Comparison of ENCODE assay signal across 18 mouse cellular contexts in genomic region chr13:30465439-30465838, GRCm38 (mm10).
"Had no signal": no experiment of that assay in that cellular context is flagged by ENCODE, and none has a peak within 500 bp of the region (broad histone marks: within the 10 kb centered on the region; RNA-seq: fewer than 3 reads in every experiment).

No protein-coding gene starts in this region.

- ATAC-seq: intestine, postnatal 0 days had no signal

- H3K27ac ChIP-seq: layer of hippocampus, adult 2 months; left cerebral cortex, adult 2 months; limb, embryonic 12.5 days; limb, embryonic 15.5 days; liver, embryonic 13.5 days; stomach, postnatal 0 days had no signal

- H3K9ac ChIP-seq: limb, embryonic 12.5 days; limb, embryonic 15.5 days; liver, embryonic 13.5 days had no signal

- H3K4me3 ChIP-seq: layer of hippocampus, adult 2 months; left cerebral cortex, adult 2 months; limb, embryonic 12.5 days; limb, embryonic 15.5 days; liver, embryonic 13.5 days had no signal

- DNase-seq: kidney, adult 2 months; kidney, postnatal 14 days; layer of hippocampus, adult 9-11 months; liver, embryonic 13.5 days; lung, adult 2 months; lung, postnatal 14 days; lung, postnatal 4 days; midbrain, embryonic 14.5 days; thymus, adult 2 months; thymus, postnatal 14 days; thymus, postnatal 4 days had no signal

- H3K4me1 ChIP-seq: limb, embryonic 12.5 days; limb, embryonic 15.5 days; liver, embryonic 13.5 days had no signal

- H3K27me3 ChIP-seq: limb, embryonic 12.5 days; limb, embryonic 15.5 days; liver, embryonic 13.5 days had no signal

- H3K9me3 ChIP-seq: limb, embryonic 12.5 days; limb, embryonic 15.5 days; liver, embryonic 13.5 days had no signal

- H3K36me3 ChIP-seq: limb, embryonic 12.5 days; limb, embryonic 15.5 days; liver, embryonic 13.5 days had no signal

- H3K4me2 ChIP-seq: limb, embryonic 12.5 days; limb, embryonic 15.5 days; liver, embryonic 13.5 days; midbrain, embryonic 11.5 days had no signal
